Mouse (Mus musculus): ENCODE data around the gene Dusp16.

The Dusp16 gene

GRCm38 (mm10) chr6:134745876-134746275, 46.5 kb downstream of the Dusp16 start:
- in situ Hi-C loops (cut with MboI, MseI), result no loop called here

GRCm38 (mm10) chr6:134743568-134743967, 48.9 kb downstream of the Dusp16 start:
- in situ Hi-C loops (cut with MboI, MseI), result no loop called here

DNA sequence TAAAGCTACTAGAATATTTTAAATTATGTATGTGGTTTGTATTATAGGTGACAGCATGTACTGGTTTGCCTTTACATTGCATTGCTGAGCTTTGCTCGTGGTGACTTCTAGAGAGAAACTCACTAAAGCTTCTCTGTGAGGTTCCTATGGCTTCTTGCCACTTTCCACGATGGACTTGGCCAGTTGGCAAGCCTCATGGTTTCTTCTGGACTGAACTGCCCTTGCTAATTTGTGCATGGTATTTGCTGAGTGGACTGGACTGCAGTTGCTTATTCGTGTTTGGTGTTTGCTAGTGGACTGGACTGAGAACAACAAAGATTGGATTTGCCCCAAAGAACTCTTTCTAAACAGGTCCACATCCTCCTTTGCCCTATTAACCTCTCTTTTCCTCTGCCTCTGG, 55.6 kb downstream of the Dusp16 start:
- in situ Hi-C loops (cut with MboI, MseI), result loop anchor here (10.0 kb wide), 1 partner anchor 262 kb away; no protein-coding TSS in a partner anchor

- in situ Hi-C loops (cut with MboI, MseI), result loop anchor here (10.0 kb wide), 1 partner anchor 259 kb away; no protein-coding TSS in a partner anchor
These were observed 58.6 kb downstream of the Dusp16 start for GRCm38 (mm10) chr6:134733800-134734221.

DNA sequence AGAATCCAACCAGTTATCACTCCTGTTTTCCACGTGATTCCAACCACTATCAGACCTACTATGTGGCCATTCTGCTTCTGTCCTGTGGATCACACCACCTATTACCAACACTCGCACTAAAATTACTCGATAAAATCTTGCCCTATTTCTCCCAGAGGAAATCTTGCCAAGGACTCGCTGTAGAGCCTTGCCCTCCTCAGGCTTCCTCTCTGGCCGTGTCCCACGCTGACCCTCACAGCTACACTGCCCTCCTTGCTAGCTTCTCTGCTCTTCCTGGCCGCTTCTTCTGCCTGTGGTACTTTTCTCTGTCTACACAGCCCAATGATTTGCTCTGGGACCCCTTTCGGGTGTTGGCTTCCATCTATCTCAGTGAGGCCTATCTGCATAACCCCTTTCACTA, 59.6 kb downstream of the Dusp16 start:
- in situ Hi-C loops (cut with MboI, MseI), result loop anchor here (10.0 kb wide), 1 partner anchor 258 kb away; no protein-coding TSS in a partner anchor

DNA sequence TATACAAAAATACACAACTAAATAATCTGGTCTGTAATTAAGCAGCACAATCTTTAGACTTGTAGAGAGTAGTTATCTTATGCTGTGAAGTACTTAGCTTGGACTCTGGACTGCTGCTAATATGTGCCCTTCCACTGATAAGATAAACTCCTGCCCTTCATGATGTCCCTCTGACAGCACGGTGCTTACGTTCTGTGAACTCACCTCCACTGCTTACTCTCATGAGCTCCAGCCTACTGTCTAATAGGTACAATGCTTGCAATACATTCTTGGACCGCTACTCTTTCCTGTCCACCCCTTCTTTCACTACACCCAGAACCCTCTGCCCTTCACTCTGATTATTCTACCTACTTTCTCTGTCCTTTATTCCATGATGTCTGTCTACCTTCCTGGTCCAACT, 61.4 kb downstream of the Dusp16 start:
- in situ Hi-C loops (cut with MboI, MseI), result loop anchor here (10.0 kb wide), 1 partner anchor 256 kb away; no protein-coding TSS in a partner anchor

- in situ Hi-C loops (cut with MboI, MseI), result no loop called here
These were observed 67.0 kb downstream of the Dusp16 start for GRCm38 (mm10) chr6:134725406-134725805.

GRCm38 (mm10) chr6:134723833-134724553, 68.4 kb downstream of the Dusp16 start:
- in situ Hi-C loops (cut with MboI, MseI), result no loop called here

- in situ Hi-C loops (cut with MboI, MseI), result no loop called here
These were observed 69.1 kb downstream of the Dusp16 start for GRCm38 (mm10) chr6:134723326-134723725.

GRCm38 (mm10) chr6:134722906-134723305, 69.5 kb downstream of the Dusp16 start:
- in situ Hi-C loops (cut with MboI, MseI), result no loop called here

DNA sequence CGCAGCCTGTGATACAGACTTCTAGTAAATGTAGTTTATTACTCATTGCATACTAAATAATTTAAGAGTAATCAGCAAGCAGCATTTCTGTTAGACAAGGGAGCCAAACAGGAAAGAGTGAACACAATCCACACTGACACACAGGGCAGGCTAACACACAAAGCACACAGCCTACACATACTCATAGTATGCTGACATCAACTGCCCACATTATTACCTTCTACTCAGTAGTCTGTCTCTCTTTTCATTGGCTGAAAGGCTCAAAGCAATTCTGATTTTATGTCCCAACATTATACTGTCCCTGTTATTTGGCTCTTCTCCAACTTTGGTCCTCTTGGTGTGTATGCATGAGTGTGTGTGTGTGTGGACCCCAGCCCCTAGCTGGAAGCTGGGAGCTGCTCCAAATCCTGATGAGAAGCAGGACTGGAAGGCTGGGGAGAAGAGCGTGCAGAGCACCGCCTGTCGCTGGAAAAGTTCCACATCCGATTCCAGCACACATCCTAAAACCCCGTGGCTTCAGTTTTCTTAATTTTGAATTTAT, 70.6 kb downstream of the Dusp16 start:
- in situ Hi-C loops (cut with MboI, MseI), result no loop called here

GRCm38 (mm10) chr6:134720150-134720549, 72.3 kb downstream of the Dusp16 start:
- in situ Hi-C loops (cut with MboI, MseI), result no loop called here

DNA sequence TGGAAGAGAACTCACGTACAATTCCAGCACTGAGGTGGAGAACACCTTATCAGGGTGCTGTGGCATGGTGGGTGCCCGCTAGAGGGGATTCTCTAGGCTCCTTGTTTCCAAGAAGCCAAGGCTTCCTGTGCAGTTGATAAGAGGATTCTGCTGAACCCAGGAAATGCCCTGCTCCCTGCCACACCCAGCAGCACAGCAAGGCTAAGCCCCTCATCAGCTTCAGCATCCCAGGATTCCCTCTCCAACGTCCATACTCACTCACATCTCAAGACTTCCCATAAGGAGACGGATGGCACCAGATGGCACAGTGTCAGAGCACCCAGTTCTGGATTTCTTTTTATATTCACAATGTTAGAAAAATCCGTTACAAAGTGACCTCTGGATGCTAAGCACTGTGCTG, 73.3 kb downstream of the Dusp16 start:
- in situ Hi-C loops (cut with MboI, MseI), result no loop called here

DNA sequence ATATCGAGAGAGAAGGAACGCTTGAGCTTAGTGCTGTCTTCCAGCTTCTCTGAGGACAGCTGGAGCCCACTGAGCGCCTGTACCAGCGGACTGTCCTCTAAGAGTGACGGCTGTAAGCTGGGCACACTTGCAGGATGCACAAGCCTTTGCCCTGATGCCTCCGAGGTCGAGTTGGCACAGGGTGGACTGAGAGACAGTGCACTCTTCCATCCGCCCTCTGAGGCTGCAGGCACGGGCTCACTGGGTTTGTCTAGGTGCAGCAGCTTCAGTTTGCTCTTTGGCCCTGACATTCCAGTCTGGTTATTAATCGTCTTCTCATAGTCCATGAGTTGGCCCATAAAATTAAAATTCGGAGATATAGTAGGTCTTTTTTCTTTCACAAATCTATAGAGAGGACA, 73.8 kb downstream of the Dusp16 start:
- in situ Hi-C loops (cut with MboI, MseI), result no loop called here

DNA sequence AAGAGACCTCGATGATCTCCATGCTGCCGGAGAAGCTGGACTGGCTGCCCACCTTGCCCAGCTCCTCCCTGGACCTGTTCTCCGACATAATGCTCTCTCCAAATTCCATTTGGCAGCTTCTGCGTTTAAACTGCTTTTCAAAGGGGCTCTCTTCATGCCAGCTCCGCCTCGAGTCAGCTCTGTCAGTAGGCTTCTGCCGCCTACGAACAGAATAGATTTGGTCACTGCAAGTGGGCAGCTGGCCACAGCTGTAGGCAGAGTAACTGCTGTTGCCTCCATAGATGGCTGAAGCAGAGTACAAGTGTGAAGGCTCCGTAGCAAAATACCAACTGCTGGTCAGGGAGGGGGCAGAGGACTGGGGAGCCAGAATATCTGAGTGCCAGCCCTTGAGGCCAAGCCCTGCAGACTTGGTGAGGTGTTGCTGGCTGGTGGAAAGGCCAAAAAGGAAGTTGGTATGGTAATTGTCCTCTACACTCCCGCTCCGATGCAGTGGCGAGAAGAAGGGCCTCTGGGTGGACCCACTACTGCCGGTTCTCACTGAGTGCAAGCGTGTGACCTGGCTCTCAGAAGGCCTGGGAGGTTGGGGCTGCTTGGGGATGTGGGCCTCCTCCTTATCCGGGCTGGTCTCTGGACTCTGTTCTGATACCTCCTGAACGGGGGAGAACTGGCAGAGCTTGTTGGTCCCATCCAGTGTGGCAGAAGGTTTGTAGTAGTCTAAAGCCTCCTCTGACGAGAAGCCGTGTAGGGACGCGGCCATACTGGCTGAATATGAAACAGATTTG, 74.3 kb downstream of the Dusp16 start:
- in situ Hi-C loops (cut with MboI, MseI), result no loop called here

DNA sequence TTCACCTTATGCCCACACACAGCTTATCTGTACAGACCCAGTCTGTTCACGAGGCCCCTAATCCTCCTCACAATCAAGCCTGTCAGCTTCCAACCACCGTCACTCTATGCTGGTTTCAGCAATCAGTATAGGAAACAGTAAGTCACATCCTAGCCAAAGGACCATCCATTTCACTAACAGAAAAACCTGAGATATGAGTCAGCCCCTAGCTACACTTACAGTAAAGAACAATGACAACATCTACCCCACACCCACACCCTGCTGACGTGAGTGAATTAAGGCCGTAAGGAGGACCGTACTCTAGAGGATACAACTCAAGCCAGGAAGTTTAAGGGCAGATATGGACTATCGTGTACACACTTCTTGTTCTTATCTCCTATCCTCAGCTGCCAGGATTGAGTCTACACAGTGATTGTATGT, 76.2 kb downstream of the Dusp16 start:
- in situ Hi-C loops (cut with MboI, MseI), result no loop called here

DNA sequence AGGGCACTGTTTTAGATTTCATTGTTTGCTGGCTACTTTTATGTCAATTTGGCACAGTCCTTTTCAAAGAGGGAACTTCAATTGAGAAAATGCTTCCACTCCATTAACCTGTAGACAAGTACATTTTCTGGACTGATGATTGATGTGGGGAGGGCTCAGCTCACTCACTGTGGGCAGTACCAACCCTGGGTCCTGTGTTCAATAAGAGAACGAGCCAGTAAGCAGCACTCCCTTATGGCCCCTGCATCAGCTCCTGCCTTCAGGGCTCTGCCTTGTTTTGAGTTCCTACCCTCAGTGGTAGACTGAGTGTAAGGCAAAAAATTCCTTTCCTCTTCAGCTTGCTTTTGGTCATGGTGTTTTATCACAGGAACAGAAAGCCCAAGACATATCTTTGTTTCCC, 78.5 kb downstream of the Dusp16 start:
- in situ Hi-C loops (cut with MboI, MseI), result no loop called here

- in situ Hi-C loops (cut with MboI, MseI), result no loop called here
These were observed 79.1 kb downstream of the Dusp16 start for GRCm38 (mm10) chr6:134713321-134713720.

GRCm38 (mm10) chr6:134710020-134710419, 82.4 kb downstream of the Dusp16 start:
- in situ Hi-C loops (cut with MboI, MseI), result no loop called here

- in situ Hi-C loops (cut with MboI, MseI), result no loop called here
These were observed 86.0 kb downstream of the Dusp16 start for GRCm38 (mm10) chr6:134706467-134706866.

GRCm38 (mm10) chr6:134703053-134703690, 89.3 kb downstream of the Dusp16 start:
- in situ Hi-C loops (cut with MboI, MseI), result no loop called here

DNA sequence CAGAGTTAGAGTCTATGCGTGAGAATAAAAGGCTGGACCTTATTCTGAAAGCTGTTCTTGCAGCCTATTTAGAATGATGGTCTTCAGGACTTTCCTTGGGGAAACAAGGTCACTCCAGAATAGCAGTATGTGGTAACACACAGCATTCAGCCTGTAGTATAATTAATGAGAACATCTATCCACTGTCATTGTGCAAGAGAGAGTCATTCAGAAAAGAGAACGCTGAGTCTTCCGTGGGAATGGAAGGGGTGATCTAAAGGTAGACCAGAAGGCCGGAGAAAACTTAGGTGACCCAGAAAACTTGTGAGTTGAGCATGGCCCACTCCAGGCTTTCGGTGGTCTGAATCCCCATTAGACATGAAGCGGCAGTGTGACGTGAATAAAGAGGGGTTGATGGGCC, 90.2 kb downstream of the Dusp16 start:
- in situ Hi-C loops (cut with MboI, MseI), result no loop called here
